Mouse (Mus musculus) megakaryocyte-erythroid progenitor cell, adult 5-6 weeks (primary cell): ENCODE measurements around the gene Dek. TPM values are rescaled to one million over a fixed set of nuclear protein-coding genes. Genes with fewer than 3 reads are reported as not detected.
A peak's percentile ranks its signal among the peaks of the same experiment; 100 is the strongest.

Source experiments
- ATAC-seq: replicated peaks from 2 replicates; pipeline ENCODE4 v1.8.0; 2016; ENCODE audit warnings: mild to moderate bottlenecking, inconsistent platforms; ENCODE audit not compliant: severe bottlenecking, poor library complexity, low FRiP score, low TSS enrichment
- total RNA-seq, 2 experiments: library from RNA; stranded (forward) in 1 of 2; stranded (reverse) in 1 of 2; fragments of 200-1000, 215-1000 nt in 1 of 2; fragments of >200 nt in 1 of 2; fragmentation: Nextera tagmentation in 1 of 2; gene quantifications; 2 replicates each; pipeline ENCODE4 v1.2.3; 2014 to 2017

Dek gene
- total RNA-seq (2014; fragmentation: Nextera tagmentation): 281 TPM in 2 replicates
- 706 and 810 TPM in 2 replicates for total RNA-seq (2017)

DNA sequence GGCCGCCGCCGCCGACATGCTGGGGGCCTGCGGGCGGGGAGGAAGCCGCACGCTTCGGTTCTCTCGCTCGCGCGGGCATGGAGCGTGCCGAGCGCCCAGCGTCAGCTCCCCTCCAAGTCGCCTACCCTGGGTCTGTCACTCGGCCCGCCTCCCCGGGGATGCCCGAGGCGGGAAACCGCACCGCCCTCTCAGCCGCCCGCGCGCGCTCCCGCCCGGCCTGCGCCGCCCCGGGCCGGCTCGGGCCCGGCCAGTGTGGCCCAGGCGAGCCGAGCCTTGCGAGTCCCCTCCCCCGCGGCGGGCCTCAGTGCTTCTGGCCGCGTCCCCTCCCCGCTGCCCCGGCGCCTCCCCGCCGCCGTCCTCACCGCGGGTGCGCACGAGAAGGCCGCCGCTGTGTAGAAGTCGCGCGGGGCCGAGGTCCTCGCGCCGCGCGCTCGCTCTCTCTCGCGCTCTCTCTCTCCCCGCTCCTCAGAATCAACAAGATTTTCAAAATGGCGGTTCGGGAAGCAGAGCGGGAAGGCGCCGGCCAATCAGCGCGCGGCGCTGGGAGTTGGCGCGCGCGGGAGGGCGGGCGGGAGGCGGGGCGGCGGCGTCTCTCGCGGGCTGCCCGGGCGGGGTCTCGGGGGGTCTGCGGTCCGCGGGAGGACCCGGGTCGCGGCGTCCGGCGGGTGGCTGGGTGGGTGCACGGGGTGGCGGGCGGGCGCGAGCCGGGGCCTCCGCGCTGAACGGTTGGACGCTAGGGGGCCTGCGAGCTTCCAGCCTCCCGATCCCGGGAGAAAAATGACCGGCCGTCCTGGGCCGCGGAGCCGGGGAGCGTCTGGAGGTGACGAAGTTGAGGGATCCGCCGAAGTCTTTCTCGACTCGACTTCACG lies at the start of gene Dek:
Gene Dek, minus strand, starts transcription at position 491 of the 869 bp plus-strand sequence.
- peak; percentile 53 for ATAC-seq

DNA sequence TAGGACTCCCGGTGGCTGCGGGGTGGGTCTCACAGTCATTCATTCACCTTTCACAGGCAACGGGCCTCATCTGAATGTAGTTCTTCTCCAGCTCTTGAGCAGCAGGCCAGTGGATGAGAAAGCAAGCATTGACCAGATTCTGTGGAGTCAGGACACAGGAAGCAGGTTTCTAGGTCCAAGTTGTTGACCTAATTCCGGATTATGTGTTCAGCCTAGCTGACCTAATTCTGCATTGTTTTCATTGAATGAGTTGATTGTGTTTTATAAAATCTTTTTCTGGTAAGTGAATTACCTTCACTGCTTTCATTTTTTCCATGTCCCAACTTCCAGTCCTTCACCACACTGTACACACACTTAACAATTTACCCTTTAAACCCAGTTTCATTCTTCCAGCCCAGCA lies 48.9 kb upstream of the Dek start:
- ATAC-seq: no peak

DNA sequence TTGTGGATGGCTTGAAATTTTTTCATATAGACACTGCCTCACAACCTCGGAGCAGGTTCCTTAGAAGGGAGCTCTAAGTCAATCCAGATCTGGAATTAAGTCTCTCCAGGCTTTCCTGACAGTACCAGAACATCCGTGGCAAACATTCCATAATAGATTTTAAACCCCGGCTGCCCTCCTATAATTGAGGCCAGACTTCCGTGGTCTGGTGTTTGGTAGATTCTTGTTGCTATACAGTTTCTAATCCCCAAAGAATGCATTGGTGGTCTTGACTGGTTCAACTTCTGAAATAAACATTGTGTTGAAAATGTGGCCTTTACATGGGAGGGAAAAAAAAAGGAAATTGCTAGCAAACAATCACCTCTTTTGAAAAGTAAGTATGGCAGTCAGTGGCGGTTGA lies 47.2 kb upstream of the Dek start:
- ATAC-seq: no peak

DNA sequence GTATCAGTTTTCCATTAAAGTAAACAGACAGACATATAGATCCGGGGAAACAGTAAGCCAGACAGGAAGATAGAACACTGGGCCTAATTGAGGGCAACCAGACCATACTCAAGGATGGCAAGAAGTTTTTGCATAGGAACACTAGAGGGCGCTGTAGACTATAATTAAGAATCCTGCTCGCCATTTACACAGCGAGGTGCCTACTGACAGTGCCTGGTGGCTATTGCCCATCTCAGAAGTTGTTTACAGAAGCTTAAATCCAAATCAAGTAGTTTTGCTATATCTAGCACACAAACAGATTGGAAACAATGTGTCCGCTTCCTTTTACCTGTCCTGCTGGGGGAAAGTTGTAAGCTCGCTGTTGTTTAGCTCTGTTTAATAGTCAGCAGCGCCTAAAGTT lies 46.4 kb upstream of the Dek start:
- peak; percentile 87 for ATAC-seq

DNA sequence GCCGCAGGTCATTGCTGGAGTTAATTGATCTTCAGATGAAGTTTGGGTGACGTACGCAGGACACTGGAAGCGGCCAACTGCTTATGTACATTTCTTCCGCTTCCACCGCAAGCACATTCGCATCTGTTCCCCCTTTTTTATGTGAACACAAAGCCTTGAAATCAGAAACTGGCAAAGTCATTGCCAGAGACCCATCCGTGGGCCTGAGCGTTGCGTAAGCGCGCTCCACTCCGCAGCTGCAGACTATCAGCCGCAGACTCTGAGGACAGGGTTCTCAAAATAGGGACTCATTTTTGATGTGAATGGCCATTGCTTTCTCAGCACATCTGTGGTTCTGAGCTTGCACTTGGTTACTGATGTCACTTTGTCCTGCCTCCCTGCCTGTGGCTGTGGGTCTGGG lies 45.1 kb upstream of the Dek start:
- no peak for ATAC-seq

DNA sequence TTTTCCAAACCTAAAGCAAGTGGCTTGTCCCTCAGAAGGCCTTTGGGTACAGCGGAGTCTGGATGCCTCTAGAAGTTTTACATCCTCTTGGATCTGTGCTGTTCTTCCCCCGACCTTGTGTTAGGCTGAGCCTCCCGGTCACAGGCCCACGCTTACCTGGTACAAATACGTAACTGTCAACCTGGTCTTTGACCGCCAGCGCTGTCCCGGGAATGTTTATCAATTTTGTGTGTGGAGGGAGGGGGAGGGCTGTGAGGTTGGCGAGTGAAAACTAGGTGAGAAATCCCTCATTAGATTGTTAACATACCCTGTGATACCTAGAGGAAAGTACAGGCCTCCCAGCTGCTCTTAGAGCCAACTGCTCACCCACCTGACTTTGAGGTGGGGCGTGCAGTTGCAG lies 44.0 kb upstream of the Dek start:
- ATAC-seq: no peak

DNA sequence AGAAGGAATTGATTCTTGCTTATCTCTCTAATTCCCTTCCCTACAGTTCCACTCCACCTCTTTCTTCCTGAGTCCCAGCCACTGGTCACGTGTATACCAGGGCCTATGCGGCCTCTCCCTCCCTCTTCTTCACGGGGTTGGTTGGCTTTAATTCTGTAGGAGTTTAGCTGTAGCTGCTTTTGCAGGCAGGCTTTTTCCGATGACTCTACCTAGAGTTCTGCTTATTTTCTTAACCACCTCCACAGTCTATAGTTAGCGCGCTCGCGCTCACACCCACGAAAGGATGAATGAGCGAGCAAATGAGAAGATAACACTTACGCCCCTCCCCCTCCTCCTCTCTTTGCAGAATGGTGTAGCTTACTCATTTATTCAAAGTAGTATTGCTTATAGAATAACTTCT lies 42.6 kb upstream of the Dek start:
- no peak for ATAC-seq

DNA sequence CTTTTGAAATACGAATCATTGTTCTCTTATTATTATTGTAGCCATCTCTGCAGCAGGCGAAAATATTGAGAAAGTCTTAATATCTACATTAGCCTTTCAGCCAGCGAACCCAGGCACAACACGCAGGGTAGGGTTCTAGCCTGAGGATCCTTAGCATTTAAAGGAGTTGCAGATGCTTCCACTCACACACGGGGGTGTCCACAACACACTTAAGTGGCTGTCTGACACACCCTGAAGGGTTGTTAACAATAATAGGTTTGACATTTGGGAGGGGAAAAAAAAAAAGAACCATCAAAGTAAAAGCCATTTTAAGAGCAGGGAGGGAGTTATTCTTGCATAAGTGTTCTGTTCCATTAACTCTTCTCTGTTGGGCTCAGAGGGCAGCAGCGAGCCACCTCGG lies 40.4 kb upstream of the Dek start:
- no peak for ATAC-seq

DNA sequence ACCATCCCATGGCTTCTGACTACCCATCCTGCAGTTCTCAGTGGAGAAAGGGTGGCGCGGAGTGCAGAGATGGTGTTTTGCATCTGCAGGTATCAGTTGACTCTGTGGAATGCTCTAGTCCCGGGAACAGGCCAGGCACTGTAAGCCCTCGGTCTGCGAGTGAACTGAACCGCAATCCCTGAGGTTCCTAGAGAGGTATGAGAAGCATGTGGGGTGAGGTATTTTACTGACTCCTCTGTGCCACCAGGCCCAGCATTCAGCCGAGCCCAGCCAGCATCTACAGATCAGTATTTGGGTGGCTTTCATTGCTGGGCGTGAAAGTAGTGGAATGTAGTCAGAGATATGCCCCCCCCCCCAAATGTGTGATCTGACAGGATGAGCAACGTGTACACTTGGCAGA lies 39.9 kb upstream of the Dek start:
- ATAC-seq: no peak

DNA sequence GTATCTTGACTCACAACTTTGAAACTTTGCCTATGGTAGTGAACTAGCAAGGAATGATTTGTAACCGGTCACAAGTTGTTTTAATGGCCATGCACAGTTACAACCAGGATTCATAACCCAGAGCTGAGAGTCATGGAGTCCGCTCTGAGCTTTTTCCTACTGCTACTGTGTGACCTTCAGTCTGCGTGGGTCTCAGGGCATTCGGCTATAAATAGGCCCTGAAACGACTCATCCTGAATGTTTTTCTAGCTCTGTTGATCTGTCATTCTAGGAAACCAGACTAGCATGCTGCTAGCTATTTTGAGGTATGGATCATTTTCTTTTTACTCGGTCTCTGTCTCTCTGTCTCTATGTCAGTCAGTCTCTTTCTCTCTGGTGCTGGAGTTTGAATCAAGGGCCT lies 36.8 kb upstream of the Dek start:
- ATAC-seq: no peak

DNA sequence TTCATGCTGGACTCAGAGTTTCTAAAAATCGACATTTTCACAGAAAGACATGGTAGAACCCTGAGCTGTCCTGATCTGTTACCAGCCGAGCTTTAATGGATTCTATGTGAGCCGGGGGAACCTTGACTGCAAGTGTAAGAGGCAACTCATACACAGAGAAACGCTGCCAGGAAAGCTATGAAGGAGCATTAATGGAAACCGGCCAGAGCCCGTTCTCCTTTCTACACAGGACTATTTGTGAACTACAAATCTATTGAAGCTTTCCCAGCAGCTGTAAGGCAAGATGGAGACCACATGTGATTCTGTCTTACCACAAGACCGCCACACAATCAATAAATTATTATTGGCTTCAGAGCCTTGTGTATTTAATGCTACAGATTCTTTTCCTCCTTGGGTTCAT lies 29.7 kb upstream of the Dek start:
- ATAC-seq: no peak

DNA sequence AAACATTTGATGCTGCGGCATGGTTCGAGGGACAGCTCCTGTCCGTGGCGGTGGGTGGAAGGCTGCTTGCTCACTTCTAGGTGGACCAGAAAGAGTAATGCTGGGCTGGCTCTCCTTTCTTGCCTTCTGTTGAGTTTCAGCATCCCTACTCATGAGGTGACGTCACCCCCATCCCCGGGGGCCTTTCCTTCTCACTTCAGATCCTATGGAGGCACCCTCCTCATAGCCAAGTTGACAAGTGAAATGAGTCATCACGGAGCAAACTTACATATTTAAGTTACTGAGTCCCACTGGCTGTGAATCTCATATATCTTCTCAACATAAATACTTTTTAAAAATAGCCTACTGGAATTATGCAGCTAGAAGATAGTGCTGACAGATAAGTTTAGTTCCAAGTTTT lies 28.8 kb upstream of the Dek start:
- no peak for ATAC-seq

DNA sequence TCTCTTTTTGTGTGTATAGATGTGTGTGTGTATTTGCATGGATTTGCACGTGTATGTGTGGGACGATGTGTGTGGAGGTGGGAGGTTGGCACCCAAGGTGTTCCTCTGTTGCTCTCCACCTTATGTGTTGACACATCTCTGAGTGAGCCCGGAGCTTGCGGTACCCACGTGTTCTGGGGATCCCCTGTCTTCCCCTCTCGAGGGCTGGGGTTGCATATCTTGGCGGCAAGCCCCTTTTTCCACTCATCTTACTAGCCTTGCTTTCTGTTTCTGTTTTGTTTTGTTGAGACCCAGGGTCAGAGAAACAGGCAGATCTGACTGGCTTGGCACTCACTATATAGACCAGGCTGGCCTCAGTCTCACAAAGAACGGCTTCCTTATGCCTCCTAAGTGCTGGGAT lies 27.1 kb upstream of the Dek start:
- ATAC-seq: no peak

DNA sequence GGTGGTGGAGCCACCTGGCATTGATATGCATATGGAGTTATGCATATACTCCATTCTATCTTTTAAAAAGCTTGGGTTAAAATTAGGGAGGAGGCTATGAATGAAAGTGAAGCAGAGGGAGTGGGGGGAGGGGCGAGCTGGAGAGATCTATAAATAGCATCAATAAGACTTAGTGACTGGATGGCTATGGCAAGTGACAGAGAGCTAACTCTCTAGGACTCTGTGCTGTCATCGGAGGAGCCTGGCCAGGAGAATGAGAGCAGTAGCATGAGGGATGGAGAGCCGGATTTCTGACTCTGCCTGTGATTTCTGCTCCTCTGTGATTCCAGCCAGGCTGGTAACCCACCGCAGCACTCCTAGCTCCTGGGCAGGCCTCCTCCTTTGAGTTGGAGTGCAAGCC lies 23.1 kb upstream of the Dek start:
- no peak for ATAC-seq

DNA sequence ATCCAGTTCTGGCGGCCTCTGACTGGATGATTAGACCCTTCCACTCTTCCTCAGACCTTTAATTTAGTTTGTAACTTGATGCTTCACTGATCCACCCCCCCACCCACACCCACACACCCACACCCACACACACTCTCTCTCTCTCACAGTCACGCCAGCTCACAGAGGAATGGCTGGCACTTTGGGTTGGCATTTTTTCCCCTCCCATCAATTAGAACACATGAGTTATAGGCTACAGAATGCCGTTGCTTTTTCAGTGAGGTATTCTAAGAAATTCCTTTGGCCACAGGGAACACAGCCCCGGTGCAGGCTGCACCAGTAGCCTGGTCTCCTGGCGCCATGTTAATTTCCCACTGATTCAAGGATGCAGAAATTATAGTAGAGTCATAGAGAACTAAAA lies 19.6 kb upstream of the Dek start:
- ATAC-seq: no peak

DNA sequence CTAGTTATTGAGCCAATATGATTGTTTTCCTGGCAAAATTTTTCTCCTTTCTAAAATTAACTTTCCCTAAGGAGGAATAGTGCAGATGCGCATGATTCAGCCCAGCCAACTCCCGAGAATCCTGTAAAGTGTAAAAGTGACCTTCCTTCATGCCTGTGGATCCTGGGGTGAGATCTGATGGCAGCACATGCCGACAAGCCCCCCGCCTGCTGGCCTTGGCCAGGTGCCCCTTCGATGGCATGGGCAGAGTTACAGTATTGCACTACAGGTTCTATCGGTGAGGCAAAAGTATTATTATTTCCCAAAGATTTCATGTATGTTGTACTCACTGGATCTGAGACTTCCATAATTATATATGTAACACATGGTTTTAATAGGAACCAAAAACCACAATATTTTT lies 19.0 kb upstream of the Dek start:
- ATAC-seq: no peak

DNA sequence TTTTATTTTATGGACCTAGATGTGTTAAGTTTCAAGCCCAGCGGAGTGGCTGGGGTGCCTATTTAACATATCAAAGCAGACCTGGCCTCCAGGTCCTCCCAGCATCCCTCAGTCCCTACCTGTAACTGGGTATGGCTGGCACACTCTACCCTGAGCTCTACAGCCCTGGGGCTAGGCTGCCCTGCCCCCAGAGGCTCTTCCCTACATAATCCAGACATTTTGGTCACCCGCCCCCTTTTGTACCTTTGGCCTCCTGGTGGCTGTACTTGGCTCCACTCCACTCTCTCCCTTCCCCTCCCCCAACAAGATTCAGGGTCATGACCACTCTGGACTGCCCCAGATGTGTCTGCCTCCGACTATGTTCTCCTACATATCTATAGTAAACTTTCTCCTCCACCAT lies 18.4 kb upstream of the Dek start:
- no peak for ATAC-seq

DNA sequence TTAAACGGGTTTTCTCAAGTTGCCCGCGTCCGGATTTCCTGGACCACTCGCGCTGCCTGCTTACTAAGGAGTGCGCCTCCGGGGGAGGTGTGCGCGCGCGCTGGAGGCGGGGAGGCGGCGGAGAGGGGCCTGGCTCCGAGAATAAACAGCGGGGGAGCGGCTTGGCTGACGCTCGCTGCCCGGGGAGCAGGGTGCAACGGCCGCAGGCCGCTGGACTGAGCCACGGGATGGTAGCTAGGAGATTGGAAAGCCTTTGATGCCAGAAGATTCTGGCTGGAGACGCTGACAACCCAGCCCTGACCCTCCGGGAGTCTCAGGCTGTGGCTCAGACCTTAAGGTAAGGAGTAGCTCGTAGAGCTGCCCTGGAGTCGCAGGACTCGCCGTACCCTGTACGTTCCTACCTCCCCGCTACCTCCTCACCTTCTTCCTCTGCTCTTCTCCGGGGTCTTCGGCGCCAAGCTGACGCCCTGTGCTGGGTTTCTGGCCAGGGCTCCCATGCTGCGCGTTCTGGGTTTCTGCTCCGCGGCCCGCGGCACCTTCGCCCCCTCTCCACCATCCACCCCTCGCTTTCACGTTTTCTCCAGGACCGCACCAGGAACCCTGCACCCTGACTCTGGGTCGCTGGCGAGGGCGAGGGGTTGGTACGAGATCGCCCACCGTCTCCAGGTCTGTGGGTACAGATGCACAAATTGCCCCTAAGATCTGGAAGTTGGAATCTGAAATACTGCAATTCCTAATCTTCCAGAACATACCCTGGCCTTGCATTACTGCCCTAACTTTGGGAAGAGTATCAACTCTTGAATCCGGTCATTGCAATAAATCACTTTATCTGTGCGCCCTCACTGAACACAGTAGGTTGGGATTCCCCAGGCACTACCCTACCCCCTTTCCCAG lies 16.8 kb upstream of the Dek start, which contains the start of gene Rnf144b:
Gene Rnf144b, plus strand, starts transcription at position 120 of the 894 bp plus-strand sequence.
- 0 out of 2 replicates have a peak, but pooled peaks have one; percentile 14 for ATAC-seq

DNA sequence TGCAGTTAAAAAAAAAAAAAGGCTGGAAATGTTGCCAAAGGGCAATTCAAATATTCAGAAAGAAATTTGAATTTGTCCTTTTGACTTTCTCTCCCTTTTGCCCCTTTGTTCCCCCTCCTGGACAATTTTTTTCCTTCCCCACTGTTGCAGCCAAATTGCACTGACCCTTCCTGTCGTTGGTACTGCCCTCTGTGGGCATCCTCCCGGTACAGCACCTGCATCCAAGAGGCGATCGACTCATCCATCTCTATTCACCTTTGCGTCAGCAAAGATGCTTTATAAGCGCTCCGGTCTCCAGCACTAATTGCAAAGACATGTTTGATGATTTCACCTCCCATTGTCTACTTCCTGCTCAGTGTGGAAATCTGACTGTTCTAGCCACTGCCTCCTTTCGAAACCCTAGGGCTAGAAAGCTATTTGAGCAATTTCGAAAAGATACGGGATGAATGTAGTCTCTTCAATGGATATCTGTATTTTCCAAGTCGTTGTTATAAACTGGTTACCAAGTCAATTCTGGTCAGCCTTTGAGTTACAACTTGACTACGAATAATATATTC lies 15.4 kb upstream of the Dek start:
- ATAC-seq: no peak

DNA sequence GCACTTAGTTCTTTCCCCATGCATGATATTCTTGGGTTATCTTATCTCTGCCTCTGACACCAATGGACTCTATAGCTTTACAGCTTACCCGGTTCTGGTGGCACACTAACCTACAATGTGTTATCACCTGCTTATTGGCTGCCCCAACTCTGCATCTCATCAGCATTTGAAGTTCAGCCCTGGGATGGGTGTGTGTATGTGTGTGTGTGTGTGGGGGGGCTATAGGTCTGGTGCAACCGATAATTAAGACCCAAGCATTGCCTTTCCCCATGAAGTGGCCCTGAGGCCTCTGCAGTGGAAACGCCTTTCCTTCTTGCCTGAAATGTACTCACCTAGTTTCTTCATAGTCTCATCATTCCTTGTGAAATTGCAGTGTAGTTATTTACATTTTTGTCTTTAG lies 10.0 kb upstream of the Dek start:
- ATAC-seq: no peak
